Mouse (Mus musculus) C2C12 (cell line): Measurements from ENCODE around the gene Gm10283. TPM values are rescaled to one million over a fixed set of nuclear protein-coding genes. Genes with fewer than 3 reads are reported as not detected.
"Not testable (repeated sequence)": the region's sequence is repeated elsewhere in the genome, so short reads cannot be mapped to it uniquely, and the experiment has no call there.

Source experiments
- H3K27me3 ChIP-seq: one replicate; pipeline ENCODE4 v1.6.1; 2011; ENCODE audit not compliant: control insufficient read depth, insufficient read depth, insufficient read length
- H3K36me3 ChIP-seq: one replicate; pipeline ENCODE4 v1.6.1; 2011; ENCODE audit not compliant: control insufficient read depth, insufficient read depth
- H3K4me3 ChIP-seq: one replicate; pipeline ENCODE4 v1.5.1; 2011; ENCODE audit warnings: mild to moderate bottlenecking, control low read depth; ENCODE audit not compliant: poor library complexity, insufficient read depth, severe bottlenecking
- H3K79me2 ChIP-seq: one replicate; pipeline ENCODE4 v1.6.1; 2011; ENCODE audit not compliant: control insufficient read depth, insufficient read depth
- H3K79me3 ChIP-seq: one replicate; pipeline ENCODE4 v1.6.1; 2011; ENCODE audit warnings: low read depth, control low read depth
- H3ac ChIP-seq: one replicate; pipeline ENCODE3; 2011; ENCODE audit warnings: low read depth; ENCODE audit not compliant: control insufficient read depth, insufficient read length
- CEBPB ChIP-seq: IDR thresholded peaks from one replicate; pipeline ENCODE4 v1.6.1; 2011; ENCODE audit warnings: low read depth, mild to moderate bottlenecking, control low read depth, moderate library complexity
- CTCF ChIP-seq: IDR thresholded peaks from one replicate; pipeline ENCODE4 v1.5.1; 2011; ENCODE audit not compliant: control insufficient read depth, insufficient read depth, insufficient read length
- FOSL1 ChIP-seq: IDR thresholded peaks from one replicate; pipeline ENCODE4 v1.8.0; 2011; ENCODE audit warnings: mild to moderate bottlenecking, low read length; ENCODE audit not compliant: poor library complexity, insufficient read depth, severe bottlenecking
- MAX ChIP-seq: IDR thresholded peaks from one replicate; pipeline ENCODE4 v1.6.1; 2011; ENCODE audit warnings: mild to moderate bottlenecking, control low read depth
- MYOD1 ChIP-seq: IDR thresholded peaks from one replicate; pipeline ENCODE4 v1.6.1; 2011; ENCODE audit warnings: low read depth; ENCODE audit not compliant: control insufficient read depth, insufficient read length
- MYOG ChIP-seq: IDR thresholded peaks from one replicate; pipeline ENCODE4 v1.6.1; 2011; ENCODE audit not compliant: control insufficient read depth, insufficient read length; ENCODE audit errors: extremely low read depth
- USF1 ChIP-seq: IDR thresholded peaks from one replicate; pipeline ENCODE4 v1.6.1; 2011; ENCODE audit warnings: low read depth, mild to moderate bottlenecking, control low read depth, moderate library complexity
- long read RNA-seq, 2 experiments: library from polyadenylated mRNA; unstranded; transcript quantifications; one replicate each; pipeline ENCODE4 v2.0.0; 2019 to 2020
- polyA plus RNA-seq: library from polyadenylated mRNA; unstranded; fragments of >200 nt; fragmentation: generic; extraction: Trizol; gene quantifications from one replicate; pipeline ENCODE4 v1.2.1, GENCODE M21; 2012; ENCODE audit warnings: missing spikeins

The Gm10283 gene
- polyA plus RNA-seq = not detected
- long read RNA-seq, experiment 1 = 0 reads
- long read RNA-seq, experiment 2 = 0 reads

- TF ChIP-seq CTCF = no peak
- TF ChIP-seq MYOG = no peak
- no peak for TF ChIP-seq USF1
- no peak for TF ChIP-seq FOSL1
- TF ChIP-seq MAX = no peak
- TF ChIP-seq MYOD1 = no peak
- TF ChIP-seq CEBPB = no peak
- H3K79me3 ChIP-seq = no peaks in the 10 kb centered on the region
- no peak within 1 kb of the TSS for H3ac ChIP-seq
Measured at GRCm38 (mm10) chr8:60503098-60503497, at the start of gene Gm10283. Gene Gm10283, minus strand, starts transcription at chr8:60503198.

DNA sequence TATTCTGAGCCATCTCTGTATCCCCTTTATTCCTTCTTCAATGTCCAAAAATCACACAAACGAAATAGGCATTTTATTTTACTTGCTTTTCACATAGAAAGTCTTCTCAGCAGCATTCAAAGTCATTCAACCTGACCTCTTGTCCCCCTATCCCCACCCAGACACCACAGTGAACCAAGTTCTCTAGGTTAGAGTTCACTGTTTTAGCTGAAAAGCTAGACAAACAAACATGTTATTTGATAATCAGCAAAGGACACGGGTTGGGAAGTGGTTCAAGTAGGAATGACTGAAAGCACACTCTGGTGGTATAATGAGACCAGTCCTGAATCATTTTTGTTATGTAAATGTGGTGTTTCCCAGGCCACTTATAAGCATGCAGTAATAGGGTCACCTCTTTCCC is 31.9 kb upstream of the Gm10283 start:
- H3K79me2 ChIP-seq = no peaks in the 10 kb centered on the region
- no peaks in the 10 kb centered on the region for H3K79me3 ChIP-seq
- no peaks in the 10 kb centered on the region for H3K27me3 ChIP-seq
- H3K36me3 ChIP-seq = no peaks in the 10 kb centered on the region
- H3K4me3 ChIP-seq = no peak overlapping the region
- TF ChIP-seq MYOD1 (no peak), CEBPB (no peak), USF1 (no peak), MAX (no peak), MYOG (no peak), FOSL1 (no peak), CTCF (no peak)
- no peak overlapping the region for H3ac ChIP-seq

More at GRCm38 (mm10) chr8:60503098-60503497, at the start of gene Gm10283:
- H3K36me3 ChIP-seq = no peaks in the 10 kb centered on the region
- H3K79me2 ChIP-seq = no peaks in the 10 kb centered on the region
- no peak within 1 kb of the TSS for H3K4me3 ChIP-seq
- H3K27me3 ChIP-seq = no peaks in the 10 kb centered on the region

DNA sequence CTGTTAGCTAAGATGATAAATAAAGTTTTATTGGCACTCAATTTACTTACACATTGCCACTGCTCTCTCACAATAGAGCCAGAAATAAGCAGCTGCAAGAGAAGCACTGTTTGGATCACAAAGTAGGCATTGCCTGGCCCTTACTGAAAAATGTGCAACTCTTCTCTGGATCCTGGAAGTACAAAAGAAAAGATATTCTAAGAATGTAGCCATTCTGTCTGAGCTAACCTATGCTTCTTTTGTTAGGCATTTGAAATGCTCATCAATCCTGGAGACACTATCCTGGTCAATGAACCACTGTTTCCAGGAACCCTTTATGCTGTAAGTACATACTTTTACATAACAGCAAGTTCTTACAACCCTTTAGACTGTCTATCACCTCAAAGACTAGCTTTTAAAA is 15.3 kb upstream of the Gm10283 start:
- peaks cover 7% of the 10 kb centered on the region for H3K27me3 ChIP-seq
- no peaks in the 10 kb centered on the region for H3K36me3 ChIP-seq
- TF ChIP-seq CTCF (no peak), MYOG (no peak), USF1 (no peak), MAX (no peak), MYOD1 (no peak)
- no peaks in the 10 kb centered on the region for H3K79me2 ChIP-seq
- H3ac ChIP-seq = no peak overlapping the region
- H3K4me3 ChIP-seq = no peak overlapping the region
- no peaks in the 10 kb centered on the region for H3K79me3 ChIP-seq

- Histone ChIP-seq H3K79me2 (no peaks in the 10 kb centered on the region), H3K4me3 (no peak within 1 kb of the TSS), H3K27me3 (no peaks in the 10 kb centered on the region), H3ac (peak within 1 kb of the TSS; percentile 21), H3K36me3 (no peaks in the 10 kb centered on the region), H3K79me3 (no peaks in the 10 kb centered on the region)
- TF ChIP-seq MYOG (no peak), MAX (no peak), CEBPB (no peak), FOSL1 (no peak), USF1 (no peak), MYOD1 (no peak), CTCF (no peak)
Measured at GRCm38 (mm10) chr8:60505653-60506521, 2.9 kb upstream of the Gm10283 start, which contains the start of gene Aadat. Gene Aadat, plus strand, starts transcription at chr8:60505932.

GRCm38 (mm10) chr8:60495046-60495445 is 8.0 kb downstream of the Gm10283 start:
- not testable (repeated sequence) for H3K27me3 ChIP-seq, H3K79me2 ChIP-seq, H3ac ChIP-seq, H3K79me3 ChIP-seq, H3K4me3 ChIP-seq, H3K36me3 ChIP-seq

- no peak overlapping the region for H3ac ChIP-seq
- no peaks in the 10 kb centered on the region for H3K27me3 ChIP-seq
- H3K4me3 ChIP-seq = no peak overlapping the region
- no peaks in the 10 kb centered on the region for H3K36me3 ChIP-seq
- no peaks in the 10 kb centered on the region for H3K79me2 ChIP-seq
- H3K79me3 ChIP-seq = no peaks in the 10 kb centered on the region
- TF ChIP-seq CEBPB = no peak
- no peak for TF ChIP-seq FOSL1
- no peak for TF ChIP-seq MYOG
- TF ChIP-seq CTCF = no peak
- no peak for TF ChIP-seq MAX
- no peak for TF ChIP-seq MYOD1
- no peak for TF ChIP-seq USF1
Measured at GRCm38 (mm10) chr8:60494606-60495005, 8.4 kb downstream of the Gm10283 start.

GRCm38 (mm10) chr8:60492471-60492870 is 10.5 kb downstream of the Gm10283 start:
- Histone ChIP-seq H3K4me3 (no peak overlapping the region), H3ac (no peak overlapping the region), H3K79me2 (no peaks in the 10 kb centered on the region), H3K79me3 (no peaks in the 10 kb centered on the region), H3K36me3 (no peaks in the 10 kb centered on the region), H3K27me3 (no peaks in the 10 kb centered on the region)
- no peak for TF ChIP-seq CEBPB
- peak; percentile 44 for TF ChIP-seq MYOD1
